In genomic region chr5:80791658-80792057, GRCm38 (mm10) we compare ENCODE assay signal across 24 mouse cellular contexts.
"Had no signal": no experiment of that assay in that cellular context is flagged by ENCODE, and none has a peak within 500 bp of the region (broad histone marks: within the 10 kb centered on the region; RNA-seq: fewer than 3 reads in every experiment).

No protein-coding gene starts in this region.

- H3K4me3 ChIP-seq: lung, embryonic 15.5 days; midbrain, embryonic 10.5 days; midbrain, embryonic 12.5 days; myocyte; neural tube, embryonic 13.5 days; neural tube, embryonic 15.5 days; stomach, embryonic 15.5 days had no signal

- ATAC-seq: liver, postnatal 0 days; lung, postnatal 0 days; midbrain, embryonic 16.5 days had no signal

- H3K27me3 ChIP-seq: lung, embryonic 15.5 days; midbrain, embryonic 12.5 days; neural tube, embryonic 13.5 days; neural tube, embryonic 15.5 days; stomach, embryonic 15.5 days had no signal

- H3K4me1 ChIP-seq: lung, embryonic 15.5 days; midbrain, embryonic 10.5 days; midbrain, embryonic 12.5 days; neural tube, embryonic 13.5 days; neural tube, embryonic 15.5 days; stomach, embryonic 15.5 days had no signal

- H3K9ac ChIP-seq: liver, postnatal 0 days; lung, embryonic 15.5 days; midbrain, embryonic 12.5 days; neural tube, embryonic 13.5 days; neural tube, embryonic 15.5 days; stomach, embryonic 15.5 days had no signal

- H3K27ac ChIP-seq: lung, embryonic 15.5 days; macrophage; midbrain, embryonic 10.5 days; midbrain, embryonic 12.5 days; neural tube, embryonic 13.5 days; neural tube, embryonic 15.5 days; stomach, embryonic 15.5 days; stomach, postnatal 0 days had no signal

- DNase-seq: liver, postnatal 0 days; lung, adult 2 months; lung, postnatal 14 days; lung, postnatal 36 days; midbrain, embryonic 14.5 days; retina, postnatal 1 day; right cerebral cortex, adult 18-20 months; right cerebral cortex, postnatal 25 days; right cerebral cortex, postnatal 4 days; spleen, adult 18-20 months; thymus, adult 2 months; thymus, postnatal 25 days; thymus, postnatal 4 days had no signal

- H3K4me2 ChIP-seq: lung, embryonic 15.5 days; midbrain, embryonic 12.5 days; neural tube, embryonic 13.5 days; neural tube, embryonic 15.5 days; stomach, embryonic 15.5 days had no signal

- H3K9me3 ChIP-seq: lung, embryonic 15.5 days; midbrain, embryonic 10.5 days; midbrain, embryonic 12.5 days; neural tube, embryonic 13.5 days; neural tube, embryonic 15.5 days; stomach, embryonic 15.5 days had no signal

- H3K36me3 ChIP-seq: lung, embryonic 15.5 days; midbrain, embryonic 10.5 days; midbrain, embryonic 12.5 days; neural tube, embryonic 13.5 days; neural tube, embryonic 15.5 days; stomach, embryonic 15.5 days had no signal
